Mouse (Mus musculus) heart, postnatal 36 days (tissue): ENCODE measurements around the gene Rhot1. TPM values are rescaled to one million over a fixed set of nuclear protein-coding genes. Genes with fewer than 3 reads are reported as not detected.
"Not testable (repeated sequence)": the region's sequence is repeated elsewhere in the genome, so short reads cannot be mapped to it uniquely, and the experiment has no call there.

ENCODE experiments used
- DNase-seq, 2 experiments: peaks; one replicate each; pipeline ENCODE4 v3.0.0; 2021 to 2022
- intact Hi-C: fragments of 180-260 bp; cut with DNase I; formaldehyde crosslinking; loops from one replicate; pipeline ENCODE4 v1.15.1; 2025
- total RNA-seq, 2 experiments: library from RNA; stranded (reverse); gene quantifications; 2 replicates each; pipeline ENCODE4 v1.2.3; 2021

The Rhot1 gene
- total RNA-seq: 10 to 100 TPM; 62.5 to 63.0 TPM

GRCm38 (mm10) chr11:80208860-80209800 lies at the start of gene Rhot1:
Gene Rhot1 (plus strand): TSS chr11:80209019.
- peak; percentile 97 to 98 for DNase-seq
- intact Hi-C loops: loop anchor here (2.0 to 5.0 kb wide), 2 partner anchors 68 to 173 kb away; partner anchors contain the start of gene Zfp207

- intact Hi-C loops: no loop called here
- DNase-seq: no peak
Observed at GRCm38 (mm10) chr11:80161041-80161440, 47.8 kb upstream of the Rhot1 start.

GRCm38 (mm10) chr11:80163362-80164116 lies 45.3 kb upstream of the Rhot1 start:
- DNase-seq: no peak
- intact Hi-C loops: no loop called here

- intact Hi-C loops: no loop called here
- no peak for DNase-seq
Observed at GRCm38 (mm10) chr11:80164224-80164623, 44.6 kb upstream of the Rhot1 start.

GRCm38 (mm10) chr11:80168121-80168520 lies 40.7 kb upstream of the Rhot1 start:
- intact Hi-C loops: no loop called here
- DNase-seq: no peak

DNA sequence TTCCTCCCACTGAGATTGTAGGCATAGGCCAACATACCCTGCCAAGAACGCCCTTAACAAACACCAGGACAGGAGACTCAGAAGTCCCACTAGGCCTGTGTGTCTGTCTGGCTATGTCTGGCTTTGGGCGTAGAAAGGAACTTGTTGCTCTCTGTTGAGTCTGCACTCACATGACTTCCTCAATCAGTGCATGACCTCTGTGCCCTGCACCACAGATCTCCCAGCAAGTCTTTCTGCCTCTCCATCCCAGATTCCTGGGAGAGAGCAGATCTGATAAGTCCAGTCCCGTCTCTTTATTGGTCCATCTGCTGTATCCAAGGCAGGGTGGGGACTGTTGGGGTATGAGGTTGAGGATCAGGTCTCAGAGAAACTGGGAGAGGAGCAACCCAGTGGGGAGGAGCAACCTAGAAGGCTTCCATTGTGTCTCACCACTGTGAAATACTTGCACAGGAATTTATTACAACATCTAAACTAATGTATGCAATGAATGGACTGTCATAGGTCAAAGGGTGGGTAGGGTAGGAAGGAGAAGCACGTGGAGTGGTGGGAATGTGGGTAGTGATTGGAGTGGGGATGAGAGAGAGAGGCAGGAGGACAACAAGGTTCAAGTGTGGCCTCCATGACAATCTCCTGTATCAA lies 40.1 kb upstream of the Rhot1 start:
- DNase-seq: no peak
- intact Hi-C loops: no loop called here

DNA sequence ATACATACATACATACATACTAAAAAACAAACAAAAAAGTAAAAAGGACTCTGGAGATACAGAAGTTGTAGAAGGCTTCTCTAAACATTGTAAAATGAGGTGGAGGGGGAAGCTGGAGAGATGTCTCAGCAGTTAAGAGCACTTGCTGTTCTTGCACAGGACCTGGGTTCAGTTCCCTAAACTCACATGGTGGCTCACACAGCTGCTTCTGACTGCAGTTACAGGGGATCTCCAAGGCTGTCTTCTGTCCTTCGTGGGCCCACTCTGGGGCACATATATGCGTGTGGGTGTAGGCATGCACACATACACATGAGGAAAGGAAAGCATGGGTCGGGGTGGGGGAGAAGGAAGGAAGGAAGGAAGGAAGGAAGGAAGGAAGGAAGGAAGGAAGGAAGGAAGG lies 39.2 kb upstream of the Rhot1 start:
- DNase-seq: no peak
- intact Hi-C loops: no loop called here

DNA sequence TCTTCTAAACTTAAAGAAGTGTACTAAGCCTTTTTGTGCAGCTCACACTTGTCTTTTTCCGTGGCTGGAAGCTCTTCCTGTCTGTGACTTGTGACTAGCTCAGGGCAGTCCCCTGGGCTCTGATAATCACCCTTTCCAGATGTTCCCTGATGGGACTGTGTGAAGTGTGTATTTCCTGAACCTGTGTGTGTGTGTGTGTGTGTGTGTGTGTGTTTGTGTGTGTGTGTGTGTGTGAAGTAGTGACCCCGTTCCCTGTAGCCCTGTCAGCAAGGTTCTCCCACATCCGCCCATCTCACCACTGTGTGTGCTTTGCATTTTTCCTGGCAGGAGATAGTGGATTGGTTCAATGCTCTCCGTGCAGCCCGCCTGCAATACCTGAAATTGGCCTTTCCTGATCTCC lies 38.5 kb upstream of the Rhot1 start:
- DNase-seq: no peak
- intact Hi-C loops: no loop called here

- no peak for DNase-seq
- intact Hi-C loops: no loop called here
Observed at GRCm38 (mm10) chr11:80171884-80172283, 36.9 kb upstream of the Rhot1 start.

DNA sequence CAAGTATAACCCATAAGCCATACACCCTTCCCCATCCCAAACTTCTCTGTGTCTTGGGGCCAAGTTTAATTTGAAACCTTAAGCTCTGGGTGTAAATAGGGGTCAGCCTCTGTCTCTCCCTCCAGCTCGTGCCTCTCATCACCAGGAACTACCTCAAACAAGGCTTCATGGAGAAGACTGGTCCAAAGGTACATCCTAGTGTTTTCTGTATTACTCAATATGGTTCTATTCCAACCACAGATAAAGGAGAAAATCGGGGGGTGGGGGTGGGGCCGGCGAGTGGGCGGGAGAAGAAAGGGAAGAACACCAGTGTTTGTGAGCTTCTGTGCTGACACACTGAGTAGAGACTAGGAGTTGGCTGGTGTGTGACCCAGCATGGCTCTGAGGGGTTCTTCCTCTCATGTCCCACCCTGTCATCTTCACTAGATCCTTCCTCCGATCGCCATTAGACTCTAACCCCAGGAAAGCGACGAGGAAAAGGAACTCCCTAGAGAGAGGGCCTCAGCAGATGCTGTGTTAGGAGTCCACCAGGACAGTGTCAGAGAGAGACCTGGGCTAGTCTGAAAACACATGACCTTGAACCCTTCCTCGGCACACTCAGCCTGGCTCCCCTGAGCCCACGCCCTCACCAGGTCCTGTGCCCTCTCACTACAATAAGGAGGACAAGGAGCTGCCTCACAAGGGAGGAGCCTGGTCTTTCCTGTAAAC lies 34.7 kb upstream of the Rhot1 start:
- intact Hi-C loops: no loop called here
- no peak for DNase-seq

DNA sequence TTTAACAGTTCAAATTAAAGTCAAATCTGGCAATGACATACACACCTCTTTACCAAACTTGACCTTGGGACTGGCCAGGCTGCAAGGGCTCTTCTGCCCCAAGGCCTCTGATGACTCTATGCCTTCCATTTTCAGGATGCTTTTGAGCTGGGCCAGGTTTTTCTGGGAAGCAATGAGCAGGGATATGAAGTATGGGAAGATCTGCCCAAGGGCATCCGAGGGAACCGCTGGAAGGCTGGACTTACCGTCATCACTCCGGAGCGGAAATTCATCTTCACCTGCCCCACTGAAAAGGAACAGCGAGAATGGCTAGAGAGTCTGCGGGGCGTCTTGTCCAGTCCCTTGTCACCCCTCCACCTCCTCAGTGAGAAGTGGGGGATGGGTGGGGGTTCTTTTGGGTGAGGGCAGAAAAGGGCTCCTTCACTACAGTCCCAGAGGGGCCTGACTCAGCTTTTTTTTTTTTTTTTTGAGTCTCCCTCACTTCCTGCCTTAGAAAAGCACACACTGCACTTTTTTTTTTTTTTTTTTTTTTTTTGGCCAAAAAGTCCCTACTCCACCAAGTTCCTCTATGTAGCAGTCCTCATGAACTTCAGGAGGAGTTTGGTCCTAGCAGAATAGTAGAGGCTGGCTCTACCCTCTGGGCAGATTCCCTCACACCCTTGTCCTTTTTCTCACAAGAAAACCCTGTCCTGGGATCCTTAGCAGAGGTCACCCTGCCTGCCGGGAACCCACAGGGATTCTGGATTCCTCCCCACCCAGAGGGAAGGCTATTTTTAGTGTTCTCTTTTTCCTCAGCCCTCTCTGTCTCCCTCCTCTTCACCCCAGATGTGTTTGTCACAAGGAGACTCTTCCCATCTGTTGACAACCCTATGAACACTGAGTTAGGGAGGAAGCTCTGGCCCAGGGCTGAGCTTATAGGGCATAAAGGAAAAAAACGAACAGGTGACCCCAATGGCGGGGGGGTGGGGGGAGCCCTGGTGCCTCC lies 31.6 kb upstream of the Rhot1 start:
- peak in 1 of 2 experiments; percentile 58 for DNase-seq
- intact Hi-C loops: no loop called here

DNA sequence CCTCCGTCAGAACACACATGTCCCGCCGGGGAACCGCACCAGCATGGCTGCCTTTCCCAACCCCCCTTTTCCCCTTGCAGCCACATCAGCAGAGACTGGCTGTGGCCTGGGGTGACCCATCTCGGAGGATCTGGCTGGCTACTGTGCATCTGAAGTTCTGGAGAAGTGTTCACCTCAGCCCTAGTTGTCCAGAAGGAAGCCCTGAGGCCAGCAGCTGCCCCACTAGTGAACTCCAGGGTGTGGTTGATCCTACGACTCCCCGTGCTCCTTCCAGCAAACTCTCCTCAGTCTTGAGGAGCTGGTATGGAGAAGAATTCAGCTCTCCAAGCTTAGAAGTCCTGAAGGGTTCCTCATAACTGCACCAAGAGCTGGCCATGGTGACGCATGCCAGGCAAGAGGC lies 30.5 kb upstream of the Rhot1 start:
- DNase-seq: no peak
- intact Hi-C loops: no loop called here

DNA sequence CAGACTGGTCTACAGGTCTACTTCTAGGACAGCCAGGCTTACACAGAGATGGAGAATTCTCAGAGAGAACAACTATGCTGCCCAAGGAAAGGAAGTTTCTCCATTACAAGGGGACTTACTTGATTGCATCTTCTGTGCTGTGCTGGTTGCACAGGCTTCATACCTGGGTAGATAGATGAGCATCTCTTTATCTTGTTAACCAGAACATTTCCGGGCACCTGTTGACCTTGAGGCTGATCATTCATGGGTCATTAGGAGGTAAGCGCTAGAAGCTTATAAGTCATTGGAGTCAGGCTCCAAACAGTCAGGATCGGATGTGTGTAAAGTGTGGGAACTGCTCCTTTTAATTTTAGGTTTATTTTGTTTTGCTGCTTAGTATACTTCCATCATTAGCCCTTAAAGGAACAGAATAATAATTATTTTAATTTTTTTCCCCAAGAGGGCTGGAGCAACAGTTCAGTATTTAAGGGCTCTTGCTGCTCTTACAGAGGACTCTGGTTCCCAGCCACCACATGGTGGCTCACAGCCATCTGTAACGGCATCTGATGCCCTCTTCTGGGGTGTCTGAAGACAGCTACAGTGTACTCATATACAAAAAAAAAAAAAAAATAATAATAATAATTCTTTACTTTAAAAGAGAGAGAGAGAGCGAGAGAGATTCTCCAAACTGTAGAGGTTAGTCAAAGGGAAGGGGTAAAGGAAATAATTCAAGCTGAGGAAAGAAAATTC lies 27.6 kb upstream of the Rhot1 start:
- DNase-seq: no peak
- intact Hi-C loops: loop anchor here (5.0 kb wide), 2 partner anchors 39 to 94 kb away; partner anchors contain the start of genes Atad5 and Tefm

DNA sequence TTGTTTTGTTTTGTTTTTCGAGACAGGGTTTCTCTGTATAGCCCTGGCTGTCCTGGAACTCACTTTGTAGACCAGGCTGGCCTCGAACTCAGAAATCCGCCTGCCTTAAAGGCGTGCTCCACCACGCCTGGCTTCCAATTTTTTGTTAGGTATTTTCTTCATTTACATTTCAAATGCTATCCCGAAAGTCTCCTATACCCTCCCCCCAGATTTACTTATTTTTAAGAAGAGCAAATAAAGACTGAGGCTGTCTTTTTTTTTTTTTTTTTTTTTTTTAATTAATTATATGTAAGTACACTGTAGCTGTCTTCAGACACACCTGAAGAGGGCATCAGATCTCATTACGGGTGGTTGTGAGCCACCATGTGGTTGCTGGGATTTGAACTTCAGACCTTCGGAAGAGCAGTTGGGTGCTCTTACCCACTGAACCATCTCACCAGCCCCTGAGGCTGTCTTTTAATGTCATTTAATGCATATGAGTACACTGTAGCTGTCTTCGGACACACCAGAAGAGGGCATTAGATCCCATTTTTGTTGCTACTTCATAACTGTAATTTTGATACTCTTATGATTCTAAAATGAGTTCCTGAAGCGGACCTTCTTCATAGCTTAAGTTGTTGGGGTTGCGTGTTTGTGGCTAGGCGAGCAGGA lies 25.6 kb upstream of the Rhot1 start:
- intact Hi-C loops: loop anchor here (2.0 to 5.0 kb wide), 3 partner anchors 28 to 96 kb away; partner anchors contain the start of genes Adap2, Atad5 and Tefm
- DNase-seq: not testable (repeated sequence)

GRCm38 (mm10) chr11:80183705-80184255 lies 25.0 kb upstream of the Rhot1 start, which contains the start of gene Rnf135:
Gene Rnf135 (plus strand): TSS chr11:80183851.
- DNase-seq: peak; percentile 92 to 93
- intact Hi-C loops: loop anchor here (2.0 to 5.0 kb wide), 3 partner anchors 29 to 96 kb away; partner anchors contain the start of genes Adap2, Atad5 and Tefm

DNA sequence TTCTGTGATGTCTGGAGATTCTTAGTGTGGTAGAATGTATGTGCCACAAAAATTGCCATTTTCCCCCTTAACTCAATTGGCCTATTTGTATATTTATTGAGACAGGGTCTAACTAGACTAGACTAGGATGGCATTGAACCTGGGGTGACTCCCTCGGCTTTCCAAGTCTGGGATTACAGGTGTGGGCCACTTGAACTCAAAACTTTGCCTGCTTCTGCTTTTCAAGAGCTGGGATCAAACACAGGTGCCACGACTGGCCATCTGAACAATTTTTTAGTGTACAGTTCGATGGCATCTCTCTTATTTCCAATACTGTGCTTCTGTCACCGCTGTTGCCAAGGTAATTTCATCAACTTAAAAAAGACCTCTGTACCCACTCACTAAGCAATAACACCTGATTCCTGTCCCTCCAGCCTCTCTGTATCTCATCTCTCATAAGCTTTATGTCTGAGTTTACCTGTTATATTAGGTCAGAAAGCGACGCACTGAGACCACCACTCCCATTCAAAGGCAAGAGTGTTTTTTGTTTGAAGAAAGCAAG lies 24.2 kb upstream of the Rhot1 start:
- intact Hi-C loops: loop anchor here (5.0 kb wide), 2 partner anchors 42 to 97 kb away; partner anchors contain the start of genes Atad5 and Tefm
- no peak for DNase-seq

DNA sequence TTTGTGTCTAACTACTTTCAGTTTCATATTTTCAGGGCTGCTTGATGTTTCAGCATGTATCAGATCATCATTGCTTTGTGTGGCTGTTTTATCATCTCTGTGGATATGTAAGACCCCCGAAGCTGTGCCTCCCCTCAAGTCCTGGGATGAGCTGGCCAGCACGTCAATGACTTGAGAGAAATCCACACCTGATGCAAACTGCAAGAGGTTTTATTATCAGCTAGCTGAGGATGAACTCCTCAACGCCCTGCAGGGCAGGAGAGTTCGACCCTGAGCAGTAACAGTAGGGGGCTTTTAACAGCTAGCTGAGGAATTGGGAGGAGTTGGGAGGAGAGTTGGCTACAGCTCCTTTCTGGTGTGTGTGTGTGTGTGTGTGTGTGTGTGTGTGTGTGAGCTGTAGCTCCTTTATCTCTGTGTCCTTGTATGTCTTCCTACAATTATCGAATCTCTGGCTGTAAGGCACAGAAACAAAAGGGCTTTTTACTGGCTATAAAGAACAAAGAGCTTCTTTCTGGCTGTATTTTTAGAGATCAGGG lies 23.3 kb upstream of the Rhot1 start:
- DNase-seq, intact Hi-C loops: not testable (repeated sequence)
